13 mouse cellular contexts compared by ENCODE assay signal in the genomic region with DNA sequence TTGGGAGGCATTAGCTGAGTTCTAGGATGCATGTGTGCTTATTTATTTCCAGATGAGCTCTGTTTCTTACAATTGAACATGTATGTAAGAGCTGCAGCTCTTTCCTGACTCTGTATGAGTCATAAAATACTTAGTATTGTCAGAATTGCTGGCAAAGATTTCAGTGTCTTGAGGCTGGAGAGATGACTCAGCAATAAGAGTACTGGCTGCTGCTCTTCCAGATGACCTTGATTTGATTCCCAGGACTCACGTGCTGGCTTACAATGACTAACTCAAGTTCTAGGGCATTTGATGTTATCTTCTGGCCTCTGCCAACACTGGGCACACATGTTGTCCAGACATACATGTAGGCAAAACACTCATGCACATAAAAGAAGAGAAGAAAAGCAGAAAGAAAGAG.
DNase-seq lines count a peak whose midpoint lies in the region; ATAC-seq and TF ChIP-seq lines count a peak whose summit lies in the region.
"Had no signal": no experiment of that assay in that cellular context is flagged by ENCODE, and none has a peak within 500 bp of the region (broad histone marks: within the 10 kb centered on the region; RNA-seq: fewer than 3 reads in every experiment).

No protein-coding gene starts in this region.

- H3K4me3 ChIP-seq in lung, postnatal 0 days (ENCODE audit: low read depth, low read length), result no peak overlapping the region
- H3K4me3 ChIP-seq in lung, adult 2 months (replicated peaks; ENCODE audit: extremely low read depth, low read depth, low read length), result no peak overlapping the region
- no peak overlapping the region for H3K4me3 ChIP-seq in intestine, postnatal 0 days (ENCODE audit: low read depth, low read length)
- H3K4me3 ChIP-seq in midbrain, embryonic 15.5 days, result no peak overlapping the region
- H3K4me3 ChIP-seq: embryonic facial prominence, embryonic 15.5 days; hindbrain, embryonic 12.5 days had no signal

- no peak for TF ChIP-seq EP300 in lung, postnatal 0 days (IDR thresholded peaks at IDR 0.05)

- no peak for TF ChIP-seq POLR2A in lung, adult 2 months (IDR thresholded peaks at IDR 0.05; ENCODE audit: borderline replicate concordance, extremely low read depth, low read depth, low read length)

- 51% methylated on average over 1 of the region's 1 CpGs for WGBS in lung, postnatal 0 days
- 40% methylated on average over 1 of the region's 1 CpGs for WGBS in lung, adult 2 months
- WGBS in intestine, postnatal 0 days, result 41% methylated on average over 1 of the region's 1 CpGs
- WGBS in midbrain, embryonic 15.5 days, result 87% methylated on average over 1 of the region's 1 CpGs

- no peak overlapping the region for H3K9ac ChIP-seq in lung, postnatal 0 days (replicated peaks; ENCODE audit: low read depth)
- no peak overlapping the region for H3K9ac ChIP-seq in intestine, postnatal 0 days (ENCODE audit: low read depth, low read length)
- no peak overlapping the region for H3K9ac ChIP-seq in midbrain, embryonic 15.5 days
- H3K9ac ChIP-seq: embryonic facial prominence, embryonic 15.5 days; hindbrain, embryonic 12.5 days had no signal

- no peaks in the 10 kb centered on the region for H3K4me1 ChIP-seq in lung, postnatal 0 days (ENCODE audit: insufficient read depth, low read depth, low read length)
- H3K4me1 ChIP-seq in lung, adult 2 months (ENCODE audit: control insufficient read depth, insufficient read depth, low read length), result no peaks in the 10 kb centered on the region
- no peaks in the 10 kb centered on the region for H3K4me1 ChIP-seq in intestine, postnatal 0 days (replicated peaks; ENCODE audit: control insufficient read depth, insufficient read depth, low read length)
- H3K4me1 ChIP-seq in midbrain, embryonic 15.5 days, result no peaks in the 10 kb centered on the region
- H3K4me1 ChIP-seq: embryonic facial prominence, embryonic 15.5 days; hindbrain, embryonic 12.5 days had no signal

- ATAC-seq in lung, postnatal 0 days, result no peak
- peak; percentile 38; the same call in 1 of the 2 replicates for ATAC-seq in intestine, postnatal 0 days
- no peak for ATAC-seq in midbrain, embryonic 15.5 days (replicated peaks)

- no peak overlapping the region for H3K4me2 ChIP-seq in lung, postnatal 0 days (replicated peaks; ENCODE audit: low read depth, low read length)
- H3K4me2 ChIP-seq in intestine, postnatal 0 days (replicated peaks; ENCODE audit: low read depth), result no peak overlapping the region
- H3K4me2 ChIP-seq in midbrain, embryonic 15.5 days, result no peak overlapping the region
- H3K4me2 ChIP-seq: embryonic facial prominence, embryonic 15.5 days; heart, embryonic 11.5 days; hindbrain, embryonic 12.5 days had no signal

- H3K27ac ChIP-seq in lung, postnatal 0 days (ENCODE audit: low read length), result no peak overlapping the region
- no peak overlapping the region; the same call in 1 of the 2 replicates for H3K27ac ChIP-seq in intestine, postnatal 0 days (ENCODE audit: low read depth, low read length)
- no peak overlapping the region for H3K27ac ChIP-seq in midbrain, embryonic 15.5 days
- H3K27ac ChIP-seq: embryonic facial prominence, embryonic 15.5 days; hindbrain, embryonic 12.5 days; kidney, postnatal 0 days had no signal

- H3K9me3 ChIP-seq in lung, postnatal 0 days (ENCODE audit: low read length), result no peaks in the 10 kb centered on the region
- H3K9me3 ChIP-seq in intestine, postnatal 0 days (ENCODE audit: control insufficient read depth), result no peaks in the 10 kb centered on the region
- H3K9me3 ChIP-seq in midbrain, embryonic 15.5 days, result no peaks in the 10 kb centered on the region
- H3K9me3 ChIP-seq: embryonic facial prominence, embryonic 15.5 days; hindbrain, embryonic 12.5 days had no signal

- no peaks in the 10 kb centered on the region for H3K27me3 ChIP-seq in lung, postnatal 0 days (replicated peaks; ENCODE audit: insufficient read depth, low read length)
- H3K27me3 ChIP-seq in intestine, postnatal 0 days (replicated peaks; ENCODE audit: control insufficient read depth, insufficient read depth, low read length), result no peaks in the 10 kb centered on the region
- no peaks in the 10 kb centered on the region for H3K27me3 ChIP-seq in midbrain, embryonic 15.5 days (replicated peaks)
- H3K27me3 ChIP-seq: embryonic facial prominence, embryonic 15.5 days; hindbrain, embryonic 12.5 days had no signal

- intact Hi-C loops in gastrocnemius, postnatal 36 days (cut with DNase I), result no loop called here
- intact Hi-C loops in left cerebral cortex, postnatal 4 days (cut with DNase I), result no loop called here

- peaks cover 10% of the 10 kb centered on the region for H3K36me3 ChIP-seq in lung, postnatal 0 days (ENCODE audit: insufficient read depth, low read length)
- peaks cover 28% of the 10 kb centered on the region for H3K36me3 ChIP-seq in intestine, postnatal 0 days (ENCODE audit: control insufficient read depth, insufficient read depth)
- peaks cover 22% of the 10 kb centered on the region for H3K36me3 ChIP-seq in midbrain, embryonic 15.5 days (replicated peaks)

- peak; percentile 9 for DNase-seq in gastrocnemius, adult 18-20 months (ENCODE audit: low spot score)
- no peak for DNase-seq in gastrocnemius, postnatal 36 days
- peak; percentile 22 for DNase-seq in lung, postnatal 0 days (ENCODE audit: low spot score)
- DNase-seq in lung, adult 2 months, result no peak
- peak; percentile 63 for DNase-seq in adipocyte (ENCODE audit: low spot score)
- no peak for DNase-seq in left cerebral cortex, postnatal 4 days
- DNase-seq: cerebellum, postnatal 25 days had no signal

- no peak for TF ChIP-seq CTCF in lung, postnatal 0 days (IDR thresholded peaks at IDR 0.05)
- TF ChIP-seq CTCF in lung, adult 2 months (IDR thresholded peaks at IDR 0.05; ENCODE audit: insufficient read depth, low read length), result no peak
- TF ChIP-seq CTCF in intestine, postnatal 0 days (IDR thresholded peaks at IDR 0.05; ENCODE audit: low read depth), result no peak

Comparison
In these comparisons a context has a peak if more than half of its experiments do, and no peak if none do; other contexts are left out.
1. DNase-seq: peak in gastrocnemius, adult 18-20 months (single experiment), lung, postnatal 0 days (single experiment) and adipocyte (single experiment); none in gastrocnemius, postnatal 36 days (0 of 2), lung, adult 2 months (single experiment) and left cerebral cortex, postnatal 4 days (single experiment).